Mouse (Mus musculus) cerebellum, adult 9-11 months (tissue): Measurements from ENCODE around the gene Olfr146.

ENCODE experiments used
- DNase-seq: peaks from one replicate; pipeline ENCODE4 v3.0.0; 2022

Olfr146 gene

GRCm38 (mm10) chr9:39023277-39023676 is at the start of gene Olfr146:
Gene Olfr146, minus strand, starts transcription at chr9:39023377.
- no peak for DNase-seq

DNA sequence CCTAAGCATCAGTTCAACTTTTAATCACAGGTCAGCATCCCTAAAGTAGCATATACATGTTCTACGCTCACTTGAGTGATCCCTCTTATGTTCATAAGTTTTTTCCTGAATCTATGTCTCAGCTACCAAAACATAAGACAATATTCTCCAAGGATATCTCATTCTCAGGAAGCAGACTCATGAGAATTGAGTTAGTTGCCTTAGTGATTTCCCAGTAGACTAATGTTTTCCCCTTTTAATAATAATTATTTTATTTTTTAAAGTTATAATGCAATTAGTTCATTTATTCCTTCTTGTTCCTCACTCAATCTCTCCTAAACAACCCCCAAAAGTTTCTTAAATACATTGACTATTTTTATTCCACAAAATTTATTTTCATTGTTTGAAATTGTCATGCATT is 41.7 kb upstream of the Olfr146 start, which contains the start of gene Olfr937:
Gene Olfr937 (minus strand): TSS at position 101 of the 400 bp plus-strand sequence.
- DNase-seq, result no peak

DNA sequence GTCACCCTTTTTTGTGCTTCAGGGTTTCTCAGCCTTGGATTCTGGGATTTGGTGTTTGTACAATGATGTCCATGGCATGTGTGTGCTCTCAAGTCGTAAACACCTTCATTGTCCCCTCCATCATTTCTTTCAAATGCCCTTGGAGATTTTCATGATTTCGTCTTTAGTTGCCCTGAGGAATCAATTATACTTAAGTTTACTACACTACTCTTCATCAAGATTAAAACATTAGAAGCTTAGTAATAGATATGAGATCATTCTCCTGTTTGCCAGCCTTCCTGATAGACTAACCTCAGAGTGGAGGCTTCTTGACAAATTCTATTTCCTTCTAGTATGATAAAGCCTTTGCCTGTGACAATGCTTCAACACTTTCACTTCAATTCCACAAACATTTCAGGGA is 23.6 kb downstream of the Olfr146 start, which contains the start of gene Olfr935:
Gene Olfr935 (minus strand): TSS at position 101 of the 400 bp plus-strand sequence.
- DNase-seq, result no peak

- DNase-seq, result no peak
Observed at GRCm38 (mm10) chr9:38988215-38988614, 35.0 kb downstream of the Olfr146 start, which contains the start of gene Olfr934. Gene Olfr934, minus strand, starts transcription at chr9:38988315.

DNA sequence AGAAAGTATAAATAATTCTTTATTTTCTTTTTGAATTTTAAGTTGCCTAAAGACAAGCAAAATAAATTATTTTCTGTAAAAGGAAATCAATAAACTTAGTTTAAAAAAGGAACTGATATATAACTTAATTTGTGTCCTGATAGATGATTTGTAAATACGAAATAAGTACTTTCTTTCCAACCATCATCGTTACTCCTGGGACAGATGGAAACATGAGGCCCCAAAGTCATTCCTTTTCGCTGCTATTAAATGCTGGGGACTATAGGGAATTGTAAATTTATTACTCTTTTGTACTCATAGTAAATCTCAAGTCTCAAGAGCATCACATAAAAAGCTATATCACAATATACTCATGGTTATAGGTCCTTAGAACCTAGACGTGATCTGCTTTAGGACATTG is 51.2 kb downstream of the Olfr146 start, which contains the start of gene Olfr933:
Gene Olfr933 (plus strand): TSS at position 301 of the 400 bp plus-strand sequence.
- DNase-seq, result no peak
